Mouse (Mus musculus) midbrain, embryonic 13.5 days (tissue): ENCODE data around the gene Cped1. TPM values are rescaled to one million over a fixed set of nuclear protein-coding genes. Genes with fewer than 3 reads are reported as not detected.

ENCODE experiments used
- ATAC-seq: fragments of 200-750 bp; cut with Nextera tagmentation; 2 replicates; pipeline ENCODE4 v1.8.0; 2017; ENCODE audit warnings: mild to moderate bottlenecking, moderate TSS enrichment, moderate library complexity
- H3K27ac ChIP-seq: fragments of 300-500 bp; sonication (generic); 2 replicates; pipeline ENCODE4 v1.5.1; 2015; ENCODE audit warnings: inconsistent platforms, mild to moderate bottlenecking, moderate library complexity
- H3K27me3 ChIP-seq: fragments of 300-500 bp; sonication (generic); 2 replicates; pipeline ENCODE4 v1.6.1; 2015; ENCODE audit warnings: mild to moderate bottlenecking, inconsistent platforms
- H3K36me3 ChIP-seq: fragments of 300-500 bp; sonication (generic); 2 replicates; pipeline ENCODE4 v1.6.1; 2015; ENCODE audit warnings: mild to moderate bottlenecking, inconsistent platforms
- H3K4me1 ChIP-seq: fragments of 300-500 bp; sonication (generic); replicated peaks from 2 replicates; pipeline ENCODE4 v1.6.1; 2015; ENCODE audit warnings: inconsistent platforms
- H3K4me2 ChIP-seq: fragments of 300-500 bp; sonication (generic); replicated peaks from 2 replicates; pipeline ENCODE4 v1.6.1; 2015; ENCODE audit warnings: moderate library complexity, mild to moderate bottlenecking, inconsistent platforms
- H3K4me3 ChIP-seq: fragments of 300-500 bp; sonication (generic); replicated peaks from 2 replicates; pipeline ENCODE4 v1.5.1; 2015; ENCODE audit warnings: mild to moderate bottlenecking, inconsistent platforms
- H3K9ac ChIP-seq: fragments of 300-500 bp; sonication (generic); replicated peaks from 2 replicates; pipeline ENCODE4 v1.6.1; 2015; ENCODE audit warnings: mild to moderate bottlenecking, inconsistent platforms
- H3K9me3 ChIP-seq: fragments of 300-500 bp; sonication (generic); 2 replicates; pipeline ENCODE4 v1.6.1; 2016; ENCODE audit warnings: mild to moderate bottlenecking, inconsistent platforms
- WGBS: fragments of 180-500 bp; shearing (Covaris S2); methylation state at CpG from one replicate; pipeline ENCODE4 v1.1.7; 2015; 5-methylcytosine and 5-hydroxymethylcytosine counted together
- polyA plus RNA-seq: library from polyadenylated mRNA; unstranded; fragments of >200 nt; fragmentation: Nextera tagmentation; extraction: Ambion mirVana; gene quantifications from 2 replicates; pipeline ENCODE4 v1.2.1, GENCODE M21; 2015

The Cped1 gene
- polyA plus RNA-seq, 1 experiment from 2014 or later, result 3.2 TPM

DNA sequence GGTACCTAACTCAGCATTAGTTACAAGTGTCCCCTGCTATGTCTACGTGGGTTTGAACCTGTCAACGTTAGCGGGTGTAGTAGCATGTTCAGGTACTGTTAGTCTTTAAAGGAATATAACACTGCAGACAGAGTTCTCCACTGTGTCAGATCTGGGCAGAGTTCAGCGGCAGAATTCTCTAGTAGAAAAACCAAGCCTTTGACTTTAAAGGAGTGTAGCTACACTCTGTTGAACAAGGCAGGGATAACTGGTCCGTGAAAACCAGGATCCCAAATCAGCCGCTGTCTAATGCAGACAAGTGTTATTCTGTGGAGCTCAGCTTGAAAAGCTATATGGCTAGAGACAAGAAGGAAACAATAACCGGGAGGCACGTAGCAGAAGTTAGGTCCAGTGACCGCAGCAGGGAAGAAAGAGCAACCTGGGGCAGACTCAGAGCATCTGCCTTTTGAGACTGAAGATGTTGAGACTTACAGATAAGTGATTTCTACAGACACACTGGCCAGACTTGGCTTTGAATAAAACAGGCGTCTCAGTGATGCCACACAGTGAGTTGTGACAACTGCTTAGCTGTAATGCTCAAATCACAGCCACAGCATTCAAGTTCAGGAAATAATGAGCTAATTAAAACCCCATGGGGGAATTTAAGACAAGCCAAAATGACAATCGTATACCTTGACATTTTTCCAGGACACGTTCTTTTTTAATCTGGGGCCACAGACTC, 219.5 kb downstream of the Cped1 start:
- no peak overlapping the region for H3K27ac ChIP-seq
- H3K36me3 ChIP-seq, result no peaks in the 10 kb centered on the region
- 67% methylated on average over 12 of the region's 12 CpGs for WGBS
- H3K9ac ChIP-seq, result no peak overlapping the region
- H3K4me1 ChIP-seq, result no peaks in the 10 kb centered on the region
- H3K27me3 ChIP-seq, result no peaks in the 10 kb centered on the region
- H3K4me3 ChIP-seq, result no peak overlapping the region
- H3K4me2 ChIP-seq, result no peak overlapping the region
- no peak for ATAC-seq
- no peaks in the 10 kb centered on the region for H3K9me3 ChIP-seq

DNA sequence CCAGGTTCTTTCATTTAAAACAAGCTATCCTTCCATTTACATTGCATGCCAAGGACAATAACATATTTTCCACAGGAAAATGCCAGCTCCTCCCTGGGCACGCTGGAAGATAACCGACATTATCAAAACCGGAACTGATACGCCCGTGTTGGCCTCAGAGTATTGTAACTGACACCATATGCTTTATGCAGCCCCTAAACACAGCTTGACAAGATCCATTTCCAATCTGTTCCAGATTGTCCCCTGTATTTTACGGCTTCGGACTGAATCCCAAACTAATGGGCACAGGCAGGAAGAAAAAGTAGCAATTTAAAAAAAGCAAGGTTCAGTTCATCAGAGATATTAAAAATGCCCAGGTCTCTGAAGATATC, 220.0 kb downstream of the Cped1 start:
- Histone ChIP-seq H3K9ac (no peak overlapping the region), H3K27ac (no peak overlapping the region), H3K4me3 (no peak overlapping the region), H3K4me1 (no peaks in the 10 kb centered on the region), H3K4me2 (no peak overlapping the region), H3K36me3 (no peaks in the 10 kb centered on the region), H3K27me3 (no peaks in the 10 kb centered on the region), H3K9me3 (no peaks in the 10 kb centered on the region)
- no peak for ATAC-seq
- WGBS, result 75% methylated on average over 7 of the region's 7 CpGs

DNA sequence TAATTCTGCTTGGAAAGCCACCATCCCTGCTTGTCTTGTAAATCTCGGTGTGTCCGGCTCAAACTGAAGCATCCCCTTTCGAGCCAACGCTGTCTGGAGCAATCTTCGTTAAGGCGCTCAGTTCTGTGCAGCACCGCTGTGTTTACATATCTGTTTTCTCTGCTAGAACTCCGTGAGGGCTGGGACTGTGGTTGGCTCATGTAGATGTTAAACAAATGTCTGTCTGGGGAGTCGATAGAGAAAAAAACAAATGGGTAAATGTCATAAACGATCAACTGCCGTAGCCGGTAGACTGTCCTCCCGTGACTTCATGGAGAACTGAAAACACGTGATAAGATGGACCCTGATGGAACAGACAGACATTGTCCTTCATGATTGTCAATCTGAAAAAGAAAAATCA, 220.5 kb downstream of the Cped1 start:
- Histone ChIP-seq H3K9me3 (no peaks in the 10 kb centered on the region), H3K9ac (no peak overlapping the region), H3K27me3 (no peaks in the 10 kb centered on the region), H3K4me2 (no peak overlapping the region), H3K4me3 (no peak overlapping the region), H3K27ac (no peak overlapping the region), H3K36me3 (no peaks in the 10 kb centered on the region), H3K4me1 (no peaks in the 10 kb centered on the region)
- ATAC-seq, result no peak
- 82% methylated on average over 14 of the region's 14 CpGs for WGBS

DNA sequence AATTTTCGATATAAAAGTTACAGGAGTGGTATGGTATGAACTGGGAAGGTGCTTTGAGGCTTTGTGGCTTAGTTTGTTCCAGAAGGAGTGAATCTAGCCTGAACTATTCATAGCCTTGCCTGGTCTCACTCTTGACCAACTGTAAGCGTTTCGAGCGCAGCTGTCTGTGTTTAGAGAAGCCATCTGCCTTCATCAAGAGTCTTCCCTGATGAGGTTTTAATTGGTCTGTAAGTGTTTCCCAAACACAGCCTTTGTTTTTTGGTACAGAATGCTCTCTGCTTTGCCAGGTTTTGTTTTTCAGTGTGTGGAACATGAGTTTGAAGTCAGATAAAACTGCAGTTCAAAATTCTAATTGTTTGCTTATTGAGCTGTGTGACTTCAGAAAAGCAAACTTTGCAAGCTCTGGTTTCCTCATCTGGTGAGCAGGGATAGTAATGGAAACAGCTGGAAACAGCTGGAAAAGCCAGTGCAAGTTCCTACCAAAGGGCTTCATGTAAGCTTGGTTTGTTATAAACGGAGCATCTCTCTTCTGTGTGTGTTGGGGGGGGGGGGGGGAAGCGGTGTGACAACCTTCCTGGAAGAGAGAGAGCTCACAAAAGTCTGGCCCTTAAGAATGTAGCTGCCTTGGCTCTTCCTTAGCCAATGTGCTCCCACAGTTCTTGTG, 221.0 kb downstream of the Cped1 start:
- no peaks in the 10 kb centered on the region for H3K36me3 ChIP-seq
- ATAC-seq, result no peak
- 82% methylated on average over 6 of the region's 6 CpGs for WGBS
- no peak overlapping the region for H3K4me2 ChIP-seq
- H3K4me1 ChIP-seq, result no peaks in the 10 kb centered on the region
- no peak overlapping the region for H3K4me3 ChIP-seq
- H3K9me3 ChIP-seq, result no peaks in the 10 kb centered on the region
- no peak overlapping the region for H3K27ac ChIP-seq
- H3K27me3 ChIP-seq, result no peaks in the 10 kb centered on the region
- H3K9ac ChIP-seq, result no peak overlapping the region

DNA sequence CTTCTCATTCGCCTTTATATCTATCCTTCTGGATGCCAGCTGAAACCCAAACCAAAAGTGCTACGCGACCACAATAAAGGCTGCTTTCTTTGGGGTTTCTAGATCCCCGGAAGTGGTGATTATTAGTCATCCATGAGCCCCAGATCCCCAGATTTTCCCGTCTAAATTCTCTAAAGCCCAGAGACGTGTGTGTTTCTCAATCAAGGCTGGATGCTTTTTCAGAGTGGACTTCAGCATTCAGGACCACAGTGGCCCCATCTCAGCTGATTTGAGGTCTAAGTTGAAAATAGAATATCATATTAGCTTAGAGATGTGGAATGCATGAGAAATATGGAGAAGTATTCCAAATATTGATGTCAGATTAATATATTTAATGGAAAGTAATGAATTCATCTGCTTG, 226.4 kb downstream of the Cped1 start:
- WGBS, result 92% methylated on average over 6 of the region's 6 CpGs
- Histone ChIP-seq H3K4me1 (no peaks in the 10 kb centered on the region), H3K9me3 (no peaks in the 10 kb centered on the region), H3K27ac (no peak overlapping the region), H3K4me2 (no peak overlapping the region), H3K9ac (no peak overlapping the region), H3K4me3 (no peak overlapping the region), H3K27me3 (no peaks in the 10 kb centered on the region), H3K36me3 (no peaks in the 10 kb centered on the region)
- no peak for ATAC-seq

DNA sequence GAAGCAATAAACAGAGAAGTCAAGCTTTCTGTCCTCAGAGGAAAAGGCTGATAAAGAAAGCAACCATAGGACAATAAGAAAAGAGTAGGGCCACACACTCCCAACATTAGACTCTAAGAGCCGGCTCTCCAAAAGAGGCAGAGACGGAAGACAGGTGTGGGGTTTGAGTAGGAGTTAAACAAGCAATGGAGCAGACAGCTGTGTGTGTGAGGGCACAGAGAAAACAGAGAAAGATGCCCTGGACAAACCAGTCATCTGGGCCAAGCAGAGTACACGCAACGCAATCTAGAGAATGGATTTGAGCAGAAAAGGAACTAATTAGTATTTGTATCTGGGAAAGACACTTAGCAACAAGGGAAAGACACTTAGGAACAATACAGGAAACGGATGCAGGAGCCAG, 227.5 kb downstream of the Cped1 start:
- no peak for ATAC-seq
- H3K27me3 ChIP-seq, result no peaks in the 10 kb centered on the region
- WGBS, result 80% methylated on average over 5 of the region's 5 CpGs

DNA sequence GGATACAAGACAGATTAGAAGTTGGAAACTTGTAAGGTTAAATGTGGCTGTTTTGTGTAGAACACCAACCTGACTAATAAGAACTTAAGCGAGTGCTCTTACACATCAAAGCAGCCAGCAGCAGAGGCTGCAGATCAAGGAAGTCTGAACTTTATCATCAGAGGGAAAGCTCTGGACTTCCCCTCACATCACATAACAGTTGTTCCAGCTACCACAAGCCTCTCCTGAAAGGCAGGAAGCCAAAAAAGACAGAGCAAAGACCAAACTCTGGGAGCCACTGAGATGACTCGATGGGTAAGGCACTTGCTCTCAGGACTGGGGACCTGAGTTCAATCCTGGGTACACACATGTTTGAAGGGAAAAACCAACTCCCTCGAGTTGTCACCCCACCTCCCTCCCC, 228.1 kb downstream of the Cped1 start:
- no peaks in the 10 kb centered on the region for H3K36me3 ChIP-seq
- no peak for ATAC-seq
- H3K9ac ChIP-seq, result no peak overlapping the region
- no peaks in the 10 kb centered on the region for H3K27me3 ChIP-seq
- WGBS, result 82% methylated on average over 3 of the region's 3 CpGs
- no peak overlapping the region for H3K27ac ChIP-seq
- no peak overlapping the region for H3K4me3 ChIP-seq
- H3K4me2 ChIP-seq, result no peak overlapping the region
- H3K9me3 ChIP-seq, result no peaks in the 10 kb centered on the region
- no peaks in the 10 kb centered on the region for H3K4me1 ChIP-seq

More for the DNA sequence above, 227.5 kb downstream of the Cped1 start:
- Histone ChIP-seq H3K9ac (no peak overlapping the region), H3K4me3 (no peak overlapping the region), H3K36me3 (no peaks in the 10 kb centered on the region), H3K27ac (no peak overlapping the region), H3K9me3 (no peaks in the 10 kb centered on the region), H3K4me1 (no peaks in the 10 kb centered on the region), H3K4me2 (no peak overlapping the region)

DNA sequence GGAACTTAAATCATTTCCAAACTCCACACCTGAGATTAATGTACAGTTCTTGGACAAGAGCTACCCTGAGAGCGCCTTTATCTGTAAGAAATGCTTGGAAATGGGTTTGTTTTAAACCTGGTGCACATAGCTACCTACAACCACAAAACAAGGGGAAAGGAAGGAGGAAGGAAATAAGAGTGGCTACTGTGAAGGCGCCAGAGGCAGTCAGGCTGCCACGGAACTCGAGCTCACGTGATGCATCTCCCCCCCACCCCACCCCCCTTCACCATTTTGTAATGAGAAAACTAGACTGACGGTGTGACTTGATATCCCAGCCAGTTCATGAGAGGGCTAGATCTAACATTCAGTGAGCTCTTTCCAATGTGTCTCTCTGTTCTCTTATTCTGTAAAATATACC, 228.9 kb downstream of the Cped1 start:
- Histone ChIP-seq H3K27ac (no peak overlapping the region), H3K36me3 (no peaks in the 10 kb centered on the region), H3K4me1 (no peaks in the 10 kb centered on the region), H3K27me3 (no peaks in the 10 kb centered on the region), H3K4me3 (no peak overlapping the region), H3K9me3 (no peaks in the 10 kb centered on the region), H3K4me2 (no peak overlapping the region), H3K9ac (no peak overlapping the region)
- no peak for ATAC-seq
- 84% methylated on average over 6 of the region's 6 CpGs for WGBS

DNA sequence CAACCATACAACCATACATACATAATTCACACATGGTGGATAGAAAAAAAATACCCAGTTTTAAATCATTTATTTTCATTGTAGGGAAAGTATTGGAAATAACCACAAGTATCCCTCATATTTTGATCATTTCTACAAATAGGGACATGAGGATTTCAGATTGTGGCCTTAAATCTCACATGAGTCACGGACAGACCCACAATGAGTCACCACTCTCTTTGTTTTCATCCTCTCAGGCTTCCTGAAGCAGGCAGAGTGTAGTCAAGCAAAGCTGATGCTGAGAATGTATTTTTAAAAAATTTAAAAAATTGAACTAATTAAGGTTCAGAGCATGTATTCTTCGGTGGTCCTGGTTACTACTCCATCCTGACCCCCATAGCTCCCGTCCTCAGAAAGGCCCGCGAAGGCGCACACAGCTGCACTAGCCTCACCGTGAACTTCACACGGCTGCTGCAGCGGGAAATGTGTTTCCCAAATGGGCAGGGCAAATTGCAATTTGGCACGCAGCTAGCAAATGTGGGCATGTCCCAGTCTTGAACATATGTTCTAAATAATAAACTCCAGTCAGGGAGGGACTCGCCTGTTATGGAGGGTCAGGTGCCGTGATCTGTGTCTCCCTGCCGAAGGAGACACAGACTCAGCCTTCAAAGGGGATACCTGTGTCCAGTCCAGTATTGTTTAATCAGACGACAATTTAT, 230.7 kb downstream of the Cped1 start:
- 85% methylated on average over 14 of the region's 14 CpGs for WGBS
- H3K27me3 ChIP-seq, result no peaks in the 10 kb centered on the region
- H3K4me2 ChIP-seq, result no peak overlapping the region
- no peak for ATAC-seq
- no peaks in the 10 kb centered on the region for H3K9me3 ChIP-seq
- no peaks in the 10 kb centered on the region for H3K4me1 ChIP-seq
- no peak overlapping the region for H3K4me3 ChIP-seq
- H3K36me3 ChIP-seq, result no peaks in the 10 kb centered on the region
- H3K9ac ChIP-seq, result no peak overlapping the region
- H3K27ac ChIP-seq, result no peak overlapping the region

DNA sequence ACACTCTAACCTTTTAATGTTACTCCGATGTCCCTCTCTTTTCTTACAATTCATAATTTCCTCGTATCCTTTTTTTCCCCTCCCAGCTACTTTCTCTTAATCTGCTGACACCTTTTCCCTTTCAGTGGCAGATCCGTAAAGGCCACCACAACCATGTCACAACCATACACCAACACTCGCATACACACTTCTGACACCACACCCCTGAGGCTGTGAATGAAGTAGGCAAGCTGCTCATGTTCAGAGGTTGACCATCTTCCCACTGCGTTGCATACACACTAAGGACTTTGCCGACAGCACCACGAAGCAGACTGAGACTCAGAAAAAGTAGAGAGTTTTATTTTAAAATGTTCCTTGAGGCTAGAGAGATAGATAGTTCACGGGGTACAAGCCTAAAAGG, 235.4 kb downstream of the Cped1 start:
- ATAC-seq, result no peak
- no peaks in the 10 kb centered on the region for H3K36me3 ChIP-seq
- WGBS, result 92% methylated on average over 8 of the region's 8 CpGs
- no peak overlapping the region for H3K4me3 ChIP-seq
- no peaks in the 10 kb centered on the region for H3K27me3 ChIP-seq
- no peaks in the 10 kb centered on the region for H3K9me3 ChIP-seq
- H3K9ac ChIP-seq, result no peak overlapping the region
- no peak overlapping the region for H3K4me2 ChIP-seq
- H3K27ac ChIP-seq, result no peak overlapping the region
- H3K4me1 ChIP-seq, result no peaks in the 10 kb centered on the region

DNA sequence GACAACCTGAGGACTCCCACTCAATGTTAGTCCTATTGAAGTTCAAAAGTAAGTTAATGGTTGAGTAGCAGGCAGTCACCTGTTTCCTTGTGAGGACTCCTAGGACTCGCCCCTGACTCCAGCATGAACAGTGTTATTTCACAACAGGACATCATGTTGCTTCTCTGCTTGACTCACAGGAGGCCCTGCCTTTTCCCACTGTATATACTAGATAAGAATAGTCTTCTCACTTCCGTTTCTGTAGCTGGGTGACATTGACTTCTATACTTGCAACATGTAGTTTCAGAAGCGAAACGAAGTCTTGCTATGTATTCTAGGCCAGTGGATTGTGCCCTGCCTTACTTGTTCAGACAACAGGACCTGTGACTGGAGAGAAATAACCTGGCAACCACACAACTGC, 236.4 kb downstream of the Cped1 start:
- H3K36me3 ChIP-seq, result no peaks in the 10 kb centered on the region
- ATAC-seq, result no peak
- H3K4me2 ChIP-seq, result no peak overlapping the region
- no peaks in the 10 kb centered on the region for H3K4me1 ChIP-seq
- no peak overlapping the region for H3K9ac ChIP-seq
- 87% methylated on average over 4 of the region's 4 CpGs for WGBS
- no peaks in the 10 kb centered on the region for H3K27me3 ChIP-seq
- H3K9me3 ChIP-seq, result no peaks in the 10 kb centered on the region
- H3K4me3 ChIP-seq, result no peak overlapping the region
- no peak overlapping the region for H3K27ac ChIP-seq

DNA sequence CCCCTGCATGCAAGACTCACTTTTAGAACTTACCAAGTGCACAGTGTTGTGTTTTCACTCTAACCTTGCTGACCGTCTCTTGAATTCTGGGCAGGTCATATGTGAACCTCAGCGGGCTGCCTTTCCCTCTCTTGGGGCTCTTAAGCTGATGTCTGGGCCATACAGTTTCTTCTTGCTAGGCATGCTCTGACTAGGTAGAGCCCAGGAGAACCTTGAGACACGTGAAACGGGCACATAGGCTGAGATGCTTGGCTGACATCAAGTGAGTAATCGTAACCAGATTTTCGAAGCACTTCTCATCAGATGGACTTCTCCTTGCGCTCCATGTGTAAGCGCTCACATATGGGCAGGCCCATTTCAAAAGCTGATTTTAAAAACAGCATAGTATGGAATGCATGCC, 237.2 kb downstream of the Cped1 start:
- WGBS, result 92% methylated on average over 8 of the region's 8 CpGs
- no peak overlapping the region for H3K27ac ChIP-seq
- no peak overlapping the region for H3K4me2 ChIP-seq
- H3K4me3 ChIP-seq, result no peak overlapping the region
- no peaks in the 10 kb centered on the region for H3K9me3 ChIP-seq
- ATAC-seq, result no peak
- H3K36me3 ChIP-seq, result no peaks in the 10 kb centered on the region
- no peak overlapping the region for H3K9ac ChIP-seq
- no peaks in the 10 kb centered on the region for H3K4me1 ChIP-seq
- no peaks in the 10 kb centered on the region for H3K27me3 ChIP-seq
